In the genomic region with DNA sequence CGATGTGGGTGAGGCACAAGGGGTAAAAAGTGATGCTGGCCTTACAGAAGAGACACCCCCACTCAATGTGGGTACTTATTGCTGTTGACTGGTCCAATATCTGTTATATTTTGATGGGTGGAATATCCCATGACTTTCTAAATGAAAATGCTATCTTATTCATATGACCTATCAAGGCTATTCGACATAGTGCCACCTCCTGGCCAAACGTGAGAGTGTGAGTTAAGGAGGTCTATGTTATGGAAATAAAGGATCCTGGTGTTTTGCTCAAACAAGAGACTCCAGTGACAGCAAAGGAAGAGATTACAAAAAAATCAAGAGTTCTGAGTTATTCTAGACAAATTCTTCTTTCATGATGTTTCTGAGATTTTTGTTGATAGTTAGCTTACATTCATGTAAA, we compare ENCODE assay signal across 7 mouse cellular contexts.
DNase-seq lines count a peak whose midpoint lies in the region; ATAC-seq and TF ChIP-seq lines count a peak whose summit lies in the region.

No protein-coding gene starts in this region.

- TF ChIP-seq EP300 in stomach, postnatal 0 days (optimal IDR thresholded peaks at IDR 0.05): no peak

- no peak overlapping the region for H3K9ac ChIP-seq in hindbrain, embryonic 11.5 days (ENCODE audit: low read depth, low read length)
- no peak overlapping the region for H3K9ac ChIP-seq in hindbrain, embryonic 12.5 days
- H3K9ac ChIP-seq in ES-E14 (ENCODE audit: insufficient read depth, low read depth, low read length, poor library complexity, severe bottlenecking): no peak overlapping the region
- H3K9ac ChIP-seq in stomach, postnatal 0 days (ENCODE audit: low read length): no peak overlapping the region

- no peak overlapping the region for H3K4me3 ChIP-seq in hindbrain, embryonic 11.5 days (ENCODE audit: low read depth, low read length)
- no peak overlapping the region for H3K4me3 ChIP-seq in hindbrain, embryonic 12.5 days
- H3K4me3 ChIP-seq in ES-E14 (ENCODE audit: insufficient read depth in 1 of 2, low read depth in 1 of 2, low read length in 2 of 2, poor library complexity in 1 of 2, severe bottlenecking in 1 of 2): no peak overlapping the region
- no peak overlapping the region for H3K4me3 ChIP-seq in stomach, postnatal 0 days (ENCODE audit: low read depth, low read length)

- peak; percentile 75 for TF ChIP-seq CTCF in stomach, postnatal 0 days (IDR thresholded peaks at IDR 0.05; ENCODE audit: low read depth)

- peak; percentile 51 for DNase-seq in hindbrain, embryonic 11.5 days (ENCODE audit: low spot score)
- DNase-seq in 3T3-L1 (ENCODE audit: low read depth, low spot score) (peak; percentile 30), ES-E14 (ENCODE audit: low read depth, low spot score) (peak; percentile 24)
- peak; percentile 13 to 24 for DNase-seq in cerebellum, postnatal 36 days
- peak; percentile 37 to 39 for DNase-seq in layer of hippocampus, postnatal 10 days (ENCODE audit: low spot score in 2 of 2)
- DNase-seq in stomach, postnatal 0 days (ENCODE audit: low spot score): peak; percentile 45

- H3K36me3 ChIP-seq in hindbrain, embryonic 11.5 days (ENCODE audit: control insufficient read depth, insufficient read depth, low read length): no peaks in the 10 kb centered on the region
- H3K36me3 ChIP-seq in hindbrain, embryonic 12.5 days: no peaks in the 10 kb centered on the region
- no peaks in the 10 kb centered on the region for H3K36me3 ChIP-seq in ES-E14 (ENCODE audit: control insufficient read depth, insufficient read depth, low read length, poor library complexity, severe bottlenecking)
- no peaks in the 10 kb centered on the region for H3K36me3 ChIP-seq in stomach, postnatal 0 days (ENCODE audit: control insufficient read depth, insufficient read depth, low read length)

- no peaks in the 10 kb centered on the region for H3K9me3 ChIP-seq in hindbrain, embryonic 11.5 days (ENCODE audit: control insufficient read depth, low read length)
- H3K9me3 ChIP-seq in hindbrain, embryonic 12.5 days (replicated peaks): no peaks in the 10 kb centered on the region
- no peaks in the 10 kb centered on the region for H3K9me3 ChIP-seq in ES-E14 (ENCODE audit: control insufficient read depth, insufficient read depth, low read depth, low read length)
- no peaks in the 10 kb centered on the region for H3K9me3 ChIP-seq in stomach, postnatal 0 days (ENCODE audit: control insufficient read depth, low read length)

- H3K27ac ChIP-seq in hindbrain, embryonic 11.5 days (ENCODE audit: low read depth, low read length): no peak overlapping the region
- no peak overlapping the region for H3K27ac ChIP-seq in hindbrain, embryonic 12.5 days
- no peak overlapping the region for H3K27ac ChIP-seq in ES-E14 (ENCODE audit: insufficient read depth, low read depth, low read length, poor library complexity, severe bottlenecking)
- no peak overlapping the region for H3K27ac ChIP-seq in stomach, postnatal 0 days (replicated peaks)

- H3K4me2 ChIP-seq in hindbrain, embryonic 11.5 days (replicated peaks; ENCODE audit: low read depth, low read length): no peak overlapping the region
- H3K4me2 ChIP-seq in hindbrain, embryonic 12.5 days (replicated peaks): no peak overlapping the region
- no peak overlapping the region for H3K4me2 ChIP-seq in stomach, postnatal 0 days (replicated peaks; ENCODE audit: low read depth)

- no peaks in the 10 kb centered on the region for H3K4me1 ChIP-seq in hindbrain, embryonic 11.5 days (replicated peaks; ENCODE audit: control insufficient read depth, insufficient read depth, low read length)
- H3K4me1 ChIP-seq in hindbrain, embryonic 12.5 days: no peaks in the 10 kb centered on the region
- no peaks in the 10 kb centered on the region for H3K4me1 ChIP-seq in ES-E14 (ENCODE audit: control insufficient read depth in 2 of 2, insufficient read depth in 2 of 2, low read length in 2 of 2, poor library complexity in 1 of 2)
- no peaks in the 10 kb centered on the region for H3K4me1 ChIP-seq in stomach, postnatal 0 days (replicated peaks; ENCODE audit: control insufficient read depth, insufficient read depth)

- 49% methylated on average over 3 of the region's 3 CpGs for WGBS in hindbrain, embryonic 11.5 days
- WGBS in hindbrain, embryonic 12.5 days: 45% methylated on average over 3 of the region's 3 CpGs
- WGBS in stomach, postnatal 0 days: 44% methylated on average over 3 of the region's 3 CpGs

- no peaks in the 10 kb centered on the region for H3K27me3 ChIP-seq in hindbrain, embryonic 11.5 days (ENCODE audit: control insufficient read depth, insufficient read depth, low read length)
- no peaks in the 10 kb centered on the region for H3K27me3 ChIP-seq in hindbrain, embryonic 12.5 days
- no peaks in the 10 kb centered on the region for H3K27me3 ChIP-seq in stomach, postnatal 0 days (ENCODE audit: control insufficient read depth, insufficient read depth, low read length)

- in situ Hi-C loops in ES-E14 (cut with MboI; ENCODE audit: low sequenced_read_pairs in 2 of 2, unreplicated experiment in 2 of 2): no loop called here

- no peak for ATAC-seq in hindbrain, embryonic 11.5 days (ENCODE audit: low FRiP score)
- no peak for ATAC-seq in hindbrain, embryonic 12.5 days (ENCODE audit: low FRiP score)
- ATAC-seq in stomach, postnatal 0 days (ENCODE audit: low FRiP score, low TSS enrichment): no peak

TF ChIP-seq in ES-E14, 5 proteins besides CTCF, POLR2A, EP300 and RAD21:
- TF ChIP-seq CHD2 (IDR thresholded peaks at IDR 0.05; ENCODE audit: low read depth, low read length) (no peak), ZC3H11A (IDR thresholded peaks at IDR 0.05; ENCODE audit: borderline replicate concordance, low read depth, low read length) (no peak), HCFC1 (IDR thresholded peaks at IDR 0.05; ENCODE audit: borderline replicate concordance, insufficient read depth, low read length) (no peak), MAFK (IDR thresholded peaks at IDR 0.05; ENCODE audit: insufficient read depth, low read depth, low read length) (no peak)
